Mouse (Mus musculus) hindlimb bud, embryonic 11.5 days (tissue): Measurements from ENCODE around the gene Mxi1.
A peak's percentile ranks its signal among the peaks of the same experiment; 100 is the strongest.

Source experiments
- DNase-seq: peaks from one replicate; pipeline ENCODE4 v3.0.0-alpha.2; 2012; ENCODE audit warnings: low read depth, low spot score; ENCODE audit errors: extremely low spot score

Gene Mxi1

GRCm38 (mm10) chr19:53360265-53360958, 50.1 kb downstream of the Mxi1 start:
- no peak for DNase-seq

- DNase-seq = no peak
Observed at GRCm38 (mm10) chr19:53362967-53363366, 52.6 kb downstream of the Mxi1 start.

GRCm38 (mm10) chr19:53364551-53364950, 54.2 kb downstream of the Mxi1 start:
- no peak for DNase-seq

GRCm38 (mm10) chr19:53364963-53365362, 54.6 kb downstream of the Mxi1 start:
- no peak for DNase-seq

GRCm38 (mm10) chr19:53366057-53366775, 55.9 kb downstream of the Mxi1 start:
- no peak for DNase-seq

- no peak for DNase-seq
Observed at GRCm38 (mm10) chr19:53366881-53367280, 56.6 kb downstream of the Mxi1 start.

GRCm38 (mm10) chr19:53369469-53370043, 59.2 kb downstream of the Mxi1 start:
- DNase-seq = peak; percentile 81

- no peak for DNase-seq
Observed at GRCm38 (mm10) chr19:53370233-53370632, 59.9 kb downstream of the Mxi1 start.

GRCm38 (mm10) chr19:53371666-53372065, 61.3 kb downstream of the Mxi1 start, which contains the start of gene Gm10197:
Gm10197 (minus strand) TSS chr19:53371766.
- DNase-seq = no peak

- DNase-seq = no peak
Observed at GRCm38 (mm10) chr19:53373570-53373969, 63.3 kb downstream of the Mxi1 start.

- DNase-seq = no peak
Observed at GRCm38 (mm10) chr19:53375299-53375698, 65.0 kb downstream of the Mxi1 start.

GRCm38 (mm10) chr19:53375816-53376215, 65.5 kb downstream of the Mxi1 start:
- no peak for DNase-seq

GRCm38 (mm10) chr19:53377652-53378051, 67.3 kb downstream of the Mxi1 start:
- no peak for DNase-seq

GRCm38 (mm10) chr19:53378421-53378820, 68.1 kb downstream of the Mxi1 start:
- DNase-seq = no peak

- DNase-seq = no peak
Observed at GRCm38 (mm10) chr19:53383336-53383735, 73.0 kb downstream of the Mxi1 start.

GRCm38 (mm10) chr19:53389417-53389816, 79.1 kb downstream of the Mxi1 start:
- no peak for DNase-seq

- DNase-seq = no peak
Observed at GRCm38 (mm10) chr19:53389851-53390431, 79.6 kb downstream of the Mxi1 start.

- DNase-seq = peak; percentile 96
Observed at GRCm38 (mm10) chr19:53390495-53391007, 80.2 kb downstream of the Mxi1 start, which contains the start of gene Smndc1. Smndc1 (minus strand) TSS chr19:53390578.

GRCm38 (mm10) chr19:53391386-53391785, 81.1 kb downstream of the Mxi1 start:
- DNase-seq = no peak

- no peak for DNase-seq
Observed at GRCm38 (mm10) chr19:53391787-53392186, 81.5 kb downstream of the Mxi1 start.

GRCm38 (mm10) chr19:53392781-53393343, 82.5 kb downstream of the Mxi1 start:
- no peak for DNase-seq
